Mouse (Mus musculus) erythroblast, embryonic 14.5 days (primary cell): Measurements from ENCODE around the gene Cd2bp2.

ENCODE experiments used
- GATA1 ChIP-seq: IDR thresholded peaks from 2 replicates; pipeline ENCODE4 v1.6.1; 2012; ENCODE audit warnings: low read length, inconsistent platforms, mixed read lengths
- TAL1 ChIP-seq: IDR thresholded peaks from 3 replicates; pipeline ENCODE4 v1.6.1; 2012; ENCODE audit warnings: low read length, inconsistent platforms, mixed read lengths

GRCm38 (mm10) chr7:127195544-127196295, at the start of gene Cd2bp2:
- no peak; the same call in 1 of the 2 replicates for TF ChIP-seq GATA1
- TF ChIP-seq TAL1: no peak
